Mouse (Mus musculus) lung, postnatal 14 days (tissue): Measurements from ENCODE around the gene Rassf4.
A peak's percentile ranks its signal among the peaks of the same experiment; 100 is the strongest.

ENCODE experiments used
- DNase-seq: peaks from one replicate; pipeline ENCODE4 v3.0.0; 2021

Gene Rassf4

DNA sequence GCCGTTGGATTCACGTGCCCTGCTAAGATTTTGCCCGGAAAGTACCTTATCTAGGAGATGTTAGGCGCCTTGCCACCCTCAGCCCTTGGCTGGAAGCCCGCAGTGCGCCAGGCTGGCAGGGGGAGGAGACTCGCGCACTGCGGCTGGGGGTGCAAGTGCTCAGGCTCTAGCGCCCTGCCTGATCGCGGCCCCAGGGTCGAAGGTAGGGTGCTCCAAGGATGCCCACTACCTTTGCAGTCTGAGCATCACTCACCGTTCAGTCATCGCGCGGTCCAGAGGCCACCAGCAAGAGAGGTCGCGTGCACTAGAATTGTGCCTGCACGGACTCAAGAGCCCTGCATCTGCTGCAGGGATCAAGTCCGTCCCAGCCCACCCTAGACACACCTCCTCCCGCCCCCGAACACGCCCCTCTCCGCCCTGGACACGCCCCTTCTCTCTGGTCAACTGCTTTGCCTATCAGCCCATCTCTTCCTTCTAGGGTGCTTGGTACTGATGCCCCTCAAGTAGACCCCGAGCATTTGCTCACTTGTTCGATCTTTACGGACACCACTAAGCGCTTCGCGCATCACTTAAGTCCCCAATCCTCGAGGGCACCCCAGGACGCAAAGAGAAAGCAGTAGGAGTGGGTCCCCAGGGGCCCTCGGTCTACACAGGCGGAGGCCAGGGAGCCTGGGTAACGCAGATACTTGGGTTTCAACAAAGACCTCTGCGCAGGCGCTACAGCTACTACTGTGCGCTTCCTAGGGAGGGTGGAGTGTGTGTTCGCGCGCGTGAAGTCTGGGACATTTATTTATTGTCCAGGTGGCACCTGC is at the start of gene Rassf4:
Gene Rassf4 (minus strand): TSS at position 482 of the 812 bp plus-strand sequence.
- DNase-seq, result peak; percentile 86

- no peak for DNase-seq
Observed at GRCm38 (mm10) chr6:116718920-116719319, 45.2 kb upstream of the Rassf4 start.

- no peak for DNase-seq
Observed at GRCm38 (mm10) chr6:116718361-116718760, 44.6 kb upstream of the Rassf4 start.

- DNase-seq, result no peak
Observed at GRCm38 (mm10) chr6:116717851-116718250, 44.1 kb upstream of the Rassf4 start.

DNA sequence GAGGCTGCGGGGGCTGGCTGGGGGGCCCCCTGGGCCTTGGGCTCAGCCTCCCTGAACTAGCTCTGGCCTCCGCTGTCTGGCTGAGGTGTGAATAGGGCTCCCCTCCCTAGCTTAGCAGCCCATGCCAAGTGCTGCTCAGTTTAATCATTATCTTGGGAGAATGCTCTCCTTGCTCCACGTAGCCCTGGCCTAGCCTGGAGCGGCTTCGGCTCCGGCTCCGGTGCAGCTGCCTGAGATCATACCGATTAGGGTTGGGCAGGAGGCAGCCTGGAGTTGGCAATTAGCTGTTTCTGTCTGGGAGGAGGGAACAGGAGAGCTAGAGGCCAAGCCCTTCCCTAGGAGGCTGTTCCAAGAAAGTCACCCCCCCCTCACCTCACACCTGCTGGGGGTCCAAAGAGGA is 42.9 kb upstream of the Rassf4 start, which contains the start of gene Tmem72:
Gene Tmem72 (minus strand): TSS at position 248 of the 400 bp plus-strand sequence.
- DNase-seq, result no peak

DNA sequence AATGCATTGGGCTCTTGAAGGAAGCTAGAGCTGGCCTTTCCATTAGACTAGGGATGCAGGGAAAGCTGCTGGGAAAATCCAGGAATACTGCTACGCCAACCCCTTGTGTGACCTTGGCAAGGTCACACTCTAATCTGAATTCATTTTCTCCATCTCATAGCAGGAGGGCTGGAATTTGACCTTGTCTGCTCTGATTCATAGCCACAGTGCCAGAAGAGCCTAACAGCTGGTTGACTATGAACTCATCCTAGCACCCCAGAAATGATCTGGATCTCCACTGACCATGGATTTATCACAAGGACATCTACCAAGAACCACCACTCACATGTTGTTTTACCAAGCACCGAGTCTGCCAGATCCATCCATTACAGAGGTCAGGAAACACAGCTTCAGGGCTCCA is 41.4 kb upstream of the Rassf4 start:
- DNase-seq, result no peak

DNA sequence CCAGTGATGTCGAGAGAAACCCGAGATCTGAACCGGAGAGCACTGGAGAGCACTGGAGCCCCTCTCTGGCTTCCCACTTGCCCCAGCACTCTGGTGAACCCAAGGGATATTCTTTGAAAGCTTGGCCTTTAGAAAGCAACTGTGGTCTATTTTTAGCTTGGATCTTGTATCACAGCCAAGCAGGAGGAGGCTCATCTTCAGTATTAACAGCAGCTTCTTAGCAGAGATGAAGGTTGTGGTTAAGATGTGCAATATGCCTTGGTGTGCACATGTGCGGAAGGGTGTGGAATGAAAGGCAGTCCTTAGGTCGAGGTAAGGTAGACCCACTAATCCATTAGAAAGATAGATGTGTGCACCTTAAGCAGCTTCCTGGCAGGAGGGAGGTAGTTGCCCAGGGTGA is 40.8 kb upstream of the Rassf4 start:
- no peak for DNase-seq

DNA sequence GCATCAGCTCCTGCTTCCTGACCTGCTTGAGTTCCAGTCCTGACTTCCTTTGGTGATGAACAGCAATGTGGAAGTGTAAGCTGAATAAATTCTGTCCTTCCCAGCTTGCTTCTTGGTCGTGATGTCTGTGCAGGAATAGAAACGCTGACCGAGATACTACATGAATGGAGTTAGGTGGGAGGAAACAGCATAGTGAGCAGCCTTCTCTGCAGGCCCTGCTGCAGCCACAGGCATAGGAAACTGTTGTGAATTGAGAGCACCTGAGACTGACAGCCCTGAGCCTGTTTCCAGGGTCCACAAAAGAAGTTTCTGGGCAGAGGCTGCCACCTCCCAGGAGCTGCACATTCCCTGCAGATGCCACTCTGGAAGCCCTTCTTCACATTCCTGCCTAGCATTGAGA is 40.2 kb upstream of the Rassf4 start:
- no peak for DNase-seq

GRCm38 (mm10) chr6:116712503-116712902 is 38.8 kb upstream of the Rassf4 start:
- no peak for DNase-seq

DNA sequence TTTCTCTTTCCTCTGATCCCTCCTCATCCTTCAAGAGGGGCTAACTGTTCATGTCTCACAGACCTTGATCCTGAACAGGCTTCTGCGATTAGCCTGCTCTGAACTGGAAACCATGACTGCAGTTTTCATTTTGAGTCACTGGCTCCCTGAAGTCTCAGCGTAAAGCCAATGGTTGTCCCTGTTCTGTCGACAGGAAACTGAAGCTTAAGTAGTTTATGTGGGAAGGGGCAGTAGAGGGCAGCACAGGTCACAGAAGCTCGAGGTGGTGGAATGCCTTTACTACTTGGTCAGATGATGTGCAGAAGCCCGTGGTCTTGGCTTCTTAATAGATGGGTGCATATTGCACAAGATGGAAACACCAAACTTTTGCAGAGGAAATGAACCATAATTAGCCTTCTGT is 38.3 kb upstream of the Rassf4 start:
- DNase-seq, result no peak

- DNase-seq, result no peak
Observed at GRCm38 (mm10) chr6:116704320-116704719, 30.6 kb upstream of the Rassf4 start.

GRCm38 (mm10) chr6:116700821-116701220 is 27.1 kb upstream of the Rassf4 start:
- DNase-seq, result no peak

DNA sequence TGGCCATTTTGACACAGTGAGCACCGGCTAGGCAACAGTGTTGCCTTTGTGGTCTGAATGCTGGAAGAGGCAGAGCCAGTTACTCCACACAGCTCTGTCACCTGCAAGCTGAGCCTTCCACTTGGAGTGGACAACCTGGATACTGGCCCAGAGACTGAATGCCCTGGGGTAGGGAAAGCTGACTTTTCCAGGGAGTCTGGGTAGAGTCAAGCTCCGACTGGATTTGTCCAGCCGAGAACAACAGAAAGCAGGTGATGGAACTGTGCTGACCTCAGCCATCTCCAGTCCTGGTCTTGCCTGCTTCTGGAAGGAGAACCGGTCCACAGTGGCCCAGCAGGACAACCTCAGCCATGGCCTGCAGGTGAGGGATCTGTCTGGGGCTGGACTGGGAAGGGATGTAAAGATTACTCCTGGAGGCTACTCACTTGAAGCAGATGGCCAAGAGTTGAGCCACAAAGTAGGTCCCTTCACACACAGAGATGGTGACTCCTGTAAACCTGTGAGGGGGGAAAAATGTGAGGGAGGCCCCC is 24.2 kb upstream of the Rassf4 start:
- no peak for DNase-seq

DNA sequence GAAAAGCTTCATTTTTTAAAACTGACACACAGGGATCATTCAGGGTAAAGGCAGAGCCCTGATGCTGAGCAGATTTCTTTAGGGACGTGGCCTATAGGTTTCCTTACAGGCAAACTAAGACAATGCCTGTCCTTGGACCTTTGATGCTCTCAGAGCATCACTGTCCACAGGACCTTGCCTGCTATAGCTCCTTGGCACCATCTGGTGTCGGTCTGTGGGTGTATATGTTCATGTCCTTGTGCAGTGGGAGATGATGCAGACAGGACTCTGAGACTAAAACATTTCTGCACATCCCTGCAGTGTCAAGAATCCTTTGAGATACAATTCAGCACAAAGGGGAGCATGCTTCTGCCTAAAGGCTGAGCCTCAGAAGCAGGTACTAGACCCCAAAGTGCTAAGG is 23.7 kb upstream of the Rassf4 start:
- DNase-seq, result peak; percentile 23

GRCm38 (mm10) chr6:116694346-116694745 is 20.6 kb upstream of the Rassf4 start:
- DNase-seq, result no peak

DNA sequence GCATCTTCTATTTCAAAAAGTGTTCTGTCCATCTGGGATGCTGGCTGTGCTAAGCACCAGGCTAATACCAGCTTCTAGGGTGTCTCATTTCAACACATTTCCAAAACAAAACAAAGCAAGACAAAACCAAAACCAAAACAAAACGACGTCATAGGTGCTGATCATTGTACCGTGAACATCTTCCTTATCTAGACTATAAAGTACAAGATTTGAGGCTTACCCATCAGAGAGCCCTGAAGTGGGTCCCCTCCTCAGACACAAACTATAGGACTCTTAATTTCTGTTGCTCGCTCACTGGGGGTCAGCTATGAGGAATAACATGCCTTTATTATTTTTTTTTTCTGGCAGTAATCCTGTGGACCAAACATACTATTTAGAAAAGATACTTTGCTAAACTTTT is 19.9 kb upstream of the Rassf4 start:
- no peak for DNase-seq

DNA sequence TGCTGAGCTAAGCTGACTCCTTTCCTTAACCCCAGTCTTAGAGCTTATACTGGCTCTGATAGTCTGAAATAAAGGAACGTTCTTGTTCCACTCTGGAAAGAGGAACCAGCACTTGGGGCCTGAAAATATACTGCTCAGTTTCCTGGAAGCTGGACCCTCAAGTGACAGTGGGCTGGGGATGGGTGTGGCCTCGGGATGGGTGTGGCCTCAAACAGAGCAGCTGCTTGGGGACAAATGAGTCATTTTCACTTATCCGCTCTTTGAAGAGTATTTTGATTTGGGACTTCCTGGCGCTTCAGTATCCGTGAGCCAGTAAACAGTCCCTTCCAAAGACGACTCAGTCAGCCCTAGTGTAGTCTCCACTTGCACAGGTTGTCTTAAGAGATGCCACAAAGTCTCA is 8.6 kb upstream of the Rassf4 start:
- peak; percentile 63 for DNase-seq

GRCm38 (mm10) chr6:116679563-116680288 is 6.0 kb upstream of the Rassf4 start:
- no peak for DNase-seq

- no peak for DNase-seq
Observed at GRCm38 (mm10) chr6:116677321-116677720, 3.6 kb upstream of the Rassf4 start.

- peak; percentile 30 for DNase-seq
Observed at GRCm38 (mm10) chr6:116676355-116676913, 2.7 kb upstream of the Rassf4 start.

DNA sequence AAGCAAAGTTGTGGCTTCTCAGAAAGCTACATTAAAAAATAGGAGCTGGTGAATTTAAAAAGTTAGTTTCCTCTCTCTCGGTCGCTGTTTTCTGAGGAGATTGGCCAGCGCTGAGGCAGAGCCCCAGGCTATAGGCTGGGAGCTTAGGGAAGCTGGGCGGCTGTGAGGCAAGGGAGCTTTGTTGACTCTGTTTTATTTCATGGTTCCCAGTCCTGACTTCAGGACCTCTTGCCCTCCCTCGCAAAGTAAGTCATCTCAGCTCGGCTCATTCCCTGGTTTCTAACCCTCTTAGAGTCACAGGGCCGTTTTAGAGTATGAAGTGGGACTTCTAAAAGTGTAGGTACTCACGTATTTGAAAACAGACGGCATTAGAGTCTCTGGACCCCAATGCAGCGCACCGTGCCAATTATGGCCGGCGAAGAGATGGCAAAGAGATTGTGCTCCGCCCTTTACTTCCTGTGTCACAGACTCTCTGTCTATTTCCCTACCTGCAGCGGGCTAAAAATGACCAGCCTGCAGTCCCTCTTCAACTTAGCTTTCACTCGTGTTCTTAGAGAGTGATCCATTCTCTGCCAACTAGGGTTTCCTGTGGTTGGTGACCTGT is 633 bp upstream of the Rassf4 start:
- DNase-seq, result no peak

GRCm38 (mm10) chr6:116672349-116672748 is 1.4 kb downstream of the Rassf4 start:
- DNase-seq, result no peak

- no peak for DNase-seq
Observed at GRCm38 (mm10) chr6:116671768-116672167, 2.0 kb downstream of the Rassf4 start.
